Mouse (Mus musculus) spleen, adult 2 months (tissue): ENCODE measurements around the gene Cnot11. TPM values are rescaled to one million over a fixed set of nuclear protein-coding genes. Genes with fewer than 3 reads are reported as not detected.
"Not testable (repeated sequence)": the region's sequence is repeated elsewhere in the genome, so short reads cannot be mapped to it uniquely, and the experiment has no call there.

Experiments used
- DNase-seq, 2 experiments: peaks; one replicate each; pipeline versions ENCODE4 v3.0.0 to v3.0.0-alpha.2; 2012 to 2021; ENCODE audit warnings: low spot score in 2 of 2, low read depth in 1 of 2
- H3K27ac ChIP-seq: fragments of 200-500 bp; 2 replicates; pipeline ENCODE4 v1.5.1; 2012; ENCODE audit warnings: low read length, inconsistent platforms; ENCODE audit not compliant: insufficient read depth
- H3K27me3 ChIP-seq: fragments of 200-500 bp; 2 replicates; pipeline ENCODE4 v1.6.1; 2012; ENCODE audit warnings: mild to moderate bottlenecking, moderate library complexity, low read length, inconsistent platforms; ENCODE audit not compliant: control insufficient read depth, insufficient read depth
- H3K36me3 ChIP-seq: fragments of 200-500 bp; 2 replicates; pipeline ENCODE4 v1.6.1; 2012; ENCODE audit warnings: mild to moderate bottlenecking, low read length, inconsistent platforms; ENCODE audit not compliant: control insufficient read depth, insufficient read depth
- H3K4me1 ChIP-seq: fragments of 200-500 bp; 2 replicates; pipeline ENCODE4 v1.6.1; 2011; ENCODE audit warnings: inconsistent platforms; ENCODE audit not compliant: control insufficient read depth, insufficient read depth, insufficient read length
- H3K4me3 ChIP-seq: fragments of 200-500 bp; 2 replicates; pipeline ENCODE4 v1.5.1; 2011; ENCODE audit warnings: mild to moderate bottlenecking, inconsistent platforms; ENCODE audit not compliant: insufficient read depth, insufficient read length; ENCODE audit errors: extremely low read depth
- CTCF ChIP-seq: fragments of 200-500 bp; IDR thresholded peaks from 2 replicates; pipeline ENCODE4 v1.5.1; 2011; ENCODE audit warnings: mild to moderate bottlenecking, inconsistent platforms; ENCODE audit not compliant: insufficient read depth, insufficient read length, insufficient replicate concordance; ENCODE audit errors: extremely low read depth
- POLR2A ChIP-seq: fragments of 200-500 bp; IDR thresholded peaks from 2 replicates; pipeline ENCODE4 v1.6.1; 2011; ENCODE audit warnings: low read depth, low read length, inconsistent platforms
- WGBS: fragments of 180-500 bp; shearing (Covaris S2); methylation state at CpG from one replicate; pipeline ENCODE4 v1.1.7; 2018; 5-methylcytosine and 5-hydroxymethylcytosine counted together
- polyA plus RNA-seq: library from polyadenylated mRNA; depleted of rRNA; stranded (reverse); fragments of >200 nt; gene quantifications from 2 replicates; pipeline ENCODE4 v1.2.3, GENCODE M21; 2012; rRNA removed

Gene Cnot11
- polyA plus RNA-seq, 1 experiment, result 11.2 TPM

- 79% methylated on average over 9 of the region's 9 CpGs for WGBS
- no peak for DNase-seq
- Histone ChIP-seq H3K27ac (no peak overlapping the region), H3K36me3 (no peaks in the 10 kb centered on the region), H3K27me3 (no peaks in the 10 kb centered on the region), H3K4me1 (no peaks in the 10 kb centered on the region), H3K4me3 (no peak overlapping the region)
- TF ChIP-seq POLR2A (no peak), CTCF (no peak)
These were observed 48.4 kb downstream of the Cnot11 start for GRCm38 (mm10) chr1:39583173-39583572.

GRCm38 (mm10) chr1:39585416-39585815 is 50.6 kb downstream of the Cnot11 start:
- WGBS, result 58% methylated on average over 9 of the region's 9 CpGs
- no peak for TF ChIP-seq CTCF
- no peak for TF ChIP-seq POLR2A
- no peak for DNase-seq
- no peaks in the 10 kb centered on the region for H3K27me3 ChIP-seq
- no peaks in the 10 kb centered on the region for H3K4me1 ChIP-seq
- no peaks in the 10 kb centered on the region for H3K36me3 ChIP-seq
- H3K27ac ChIP-seq, result no peak overlapping the region
- H3K4me3 ChIP-seq, result no peak overlapping the region

- Histone ChIP-seq H3K27me3 (no peaks in the 10 kb centered on the region), H3K4me1 (no peaks in the 10 kb centered on the region), H3K4me3 (no peak overlapping the region), H3K27ac (no peak overlapping the region), H3K36me3 (no peaks in the 10 kb centered on the region)
- 36% methylated on average over 5 of the region's 5 CpGs for WGBS
- no peak for TF ChIP-seq POLR2A
- TF ChIP-seq CTCF, result no peak
- no peak for DNase-seq
These were observed 55.4 kb downstream of the Cnot11 start for GRCm38 (mm10) chr1:39590193-39590592.

- not testable (repeated sequence) for H3K27ac ChIP-seq, H3K4me1 ChIP-seq, H3K36me3 ChIP-seq, DNase-seq, H3K27me3 ChIP-seq, H3K4me3 ChIP-seq
- WGBS, result 80% methylated on average over 1 of the region's 1 CpGs
These were observed 56.8 kb downstream of the Cnot11 start for GRCm38 (mm10) chr1:39591557-39591956.

GRCm38 (mm10) chr1:39592090-39592489 is 57.3 kb downstream of the Cnot11 start:
- Histone ChIP-seq H3K4me1 (no peaks in the 10 kb centered on the region), H3K27ac (no peak overlapping the region), H3K4me3 (no peak overlapping the region), H3K27me3 (no peaks in the 10 kb centered on the region), H3K36me3 (no peaks in the 10 kb centered on the region)
- WGBS, result 83% methylated on average over 4 of the region's 4 CpGs
- TF ChIP-seq POLR2A (no peak), CTCF (no peak)
- no peak for DNase-seq

GRCm38 (mm10) chr1:39593836-39594235 is 59.0 kb downstream of the Cnot11 start:
- WGBS, result 88% methylated on average over 10 of the region's 10 CpGs
- DNase-seq, result no peak
- Histone ChIP-seq H3K27ac (no peak overlapping the region), H3K4me1 (no peaks in the 10 kb centered on the region), H3K4me3 (no peak overlapping the region), H3K27me3 (no peaks in the 10 kb centered on the region), H3K36me3 (no peaks in the 10 kb centered on the region)
- TF ChIP-seq POLR2A (no peak), CTCF (no peak)

Other genes with a start within 250 kb of the Cnot11 start
- gene Rpl31, start 167.2 kb upstream of the Cnot11 start, polyA plus RNA-seq, result 163 and 209 TPM in 2 replicates
- gene Tbc1d8, start 56.2 kb upstream of the Cnot11 start, polyA plus RNA-seq, result 21.8 and 26.2 TPM in 2 replicates
- 15.5 and 20.8 TPM in 2 replicates for gene Rnf149, start 42.4 kb downstream of the Cnot11 start, polyA plus RNA-seq
- gene Creg2, start 116.5 kb downstream of the Cnot11 start, polyA plus RNA-seq, result 0.05 and 0.07 TPM in 2 replicates
- gene Rfx8, start 186.0 kb downstream of the Cnot11 start, polyA plus RNA-seq, result 0.08 TPM in 1 of 2 replicates, not detected in the other